27 mouse cellular contexts compared by ENCODE assay signal in genomic region chr8:88796651-88797050, GRCm38 (mm10).
"Had no signal": no experiment of that assay in that cellular context is flagged by ENCODE, and none has a peak within 500 bp of the region (broad histone marks: within the 10 kb centered on the region; RNA-seq: fewer than 3 reads in every experiment).

No protein-coding gene starts in this region.

- H3K9me3 ChIP-seq: embryonic facial prominence, embryonic 10.5 days; embryonic facial prominence, embryonic 12.5 days; embryonic facial prominence, embryonic 13.5 days; embryonic facial prominence, embryonic 15.5 days; forebrain, embryonic 10.5 days; forebrain, embryonic 12.5 days; forebrain, embryonic 15.5 days had no signal

- H3K27me3 ChIP-seq: embryonic facial prominence, embryonic 12.5 days; embryonic facial prominence, embryonic 13.5 days; embryonic facial prominence, embryonic 15.5 days; forebrain, embryonic 12.5 days; forebrain, embryonic 15.5 days had no signal

- DNase-seq: cerebellum, adult 18-20 months; cerebellum, adult 2 months; cerebellum, adult 8-10 months; cerebellum, adult 9-10 months; cerebellum, adult 9-11 months; cerebellum, postnatal 10 days; cerebellum, postnatal 14 days; cerebellum, postnatal 25 days; cerebellum, postnatal 36 days; embryo, embryonic 11 days; forebrain, postnatal 0 days; gastrocnemius, adult 2 months; gastrocnemius, postnatal 10 days; gastrocnemius, postnatal 14 days; gastrocnemius, postnatal 25 days; gastrocnemius, postnatal 36 days; heart, adult 2 months had no signal

- ATAC-seq: forebrain, embryonic 14.5 days; forebrain, embryonic 15.5 days; forebrain, embryonic 16.5 days; forebrain, postnatal 0 days had no signal

- H3K4me1 ChIP-seq: embryonic facial prominence, embryonic 10.5 days; embryonic facial prominence, embryonic 12.5 days; embryonic facial prominence, embryonic 13.5 days; embryonic facial prominence, embryonic 15.5 days had no signal

- H3K9ac ChIP-seq: embryonic facial prominence, embryonic 12.5 days; embryonic facial prominence, embryonic 13.5 days; embryonic facial prominence, embryonic 15.5 days; forebrain, embryonic 12.5 days; forebrain, embryonic 15.5 days; forebrain, postnatal 0 days had no signal

- H3K4me3 ChIP-seq: embryonic facial prominence, embryonic 10.5 days; embryonic facial prominence, embryonic 12.5 days; embryonic facial prominence, embryonic 13.5 days; embryonic facial prominence, embryonic 15.5 days; erythroblast, embryonic 14.5 days; forebrain, embryonic 10.5 days; forebrain, embryonic 12.5 days; forebrain, embryonic 15.5 days; gastrocnemius, adult 2 months; heart, adult 2 months had no signal

- H3K36me3 ChIP-seq: embryonic facial prominence, embryonic 10.5 days; embryonic facial prominence, embryonic 12.5 days; embryonic facial prominence, embryonic 13.5 days; embryonic facial prominence, embryonic 15.5 days; forebrain, embryonic 10.5 days; forebrain, embryonic 12.5 days; forebrain, embryonic 15.5 days had no signal

- H3K4me2 ChIP-seq: embryonic facial prominence, embryonic 12.5 days; embryonic facial prominence, embryonic 13.5 days; embryonic facial prominence, embryonic 15.5 days; forebrain, embryonic 12.5 days; forebrain, embryonic 15.5 days had no signal

- H3K27ac ChIP-seq: embryonic facial prominence, embryonic 10.5 days; embryonic facial prominence, embryonic 12.5 days; embryonic facial prominence, embryonic 13.5 days; embryonic facial prominence, embryonic 15.5 days; forebrain, embryonic 10.5 days; forebrain, embryonic 12.5 days; forebrain, embryonic 15.5 days; gastrocnemius, adult 2 months; heart, adult 2 months had no signal
